Mouse (Mus musculus) embryo, embryonic 11 days (tissue): Measurements from ENCODE around the gene Rap2b.

Source experiments
- DNase-seq: peaks from one replicate; pipeline ENCODE4 v3.0.0-alpha.2; 2015

Gene Rap2b

GRCm38 (mm10) chr3:61391564-61391963 is 30.1 kb downstream of the Rap2b start:
- DNase-seq, result no peak

- no peak for DNase-seq
Observed at GRCm38 (mm10) chr3:61392881-61393280, 31.4 kb downstream of the Rap2b start.

GRCm38 (mm10) chr3:61393520-61393919 is 32.1 kb downstream of the Rap2b start:
- DNase-seq, result no peak

- no peak for DNase-seq
Observed at GRCm38 (mm10) chr3:61395382-61395781, 33.9 kb downstream of the Rap2b start.

GRCm38 (mm10) chr3:61396728-61397127 is 35.3 kb downstream of the Rap2b start:
- DNase-seq, result no peak

GRCm38 (mm10) chr3:61400823-61401387 is 39.5 kb downstream of the Rap2b start:
- DNase-seq, result no peak

GRCm38 (mm10) chr3:61406921-61407320 is 45.5 kb downstream of the Rap2b start:
- no peak for DNase-seq

- no peak for DNase-seq
Observed at GRCm38 (mm10) chr3:61409683-61410082, 48.2 kb downstream of the Rap2b start.

- no peak for DNase-seq
Observed at GRCm38 (mm10) chr3:61415883-61416282, 54.4 kb downstream of the Rap2b start.
